Mouse (Mus musculus): ENCODE measurements at regions not wholly inside any gene's neighbourhood (a gene's known extent, or its start where the extent isn't known, plus 50 kb on each side); places are given as distances from the start of the nearest gene placed in this dataset.

DNA sequence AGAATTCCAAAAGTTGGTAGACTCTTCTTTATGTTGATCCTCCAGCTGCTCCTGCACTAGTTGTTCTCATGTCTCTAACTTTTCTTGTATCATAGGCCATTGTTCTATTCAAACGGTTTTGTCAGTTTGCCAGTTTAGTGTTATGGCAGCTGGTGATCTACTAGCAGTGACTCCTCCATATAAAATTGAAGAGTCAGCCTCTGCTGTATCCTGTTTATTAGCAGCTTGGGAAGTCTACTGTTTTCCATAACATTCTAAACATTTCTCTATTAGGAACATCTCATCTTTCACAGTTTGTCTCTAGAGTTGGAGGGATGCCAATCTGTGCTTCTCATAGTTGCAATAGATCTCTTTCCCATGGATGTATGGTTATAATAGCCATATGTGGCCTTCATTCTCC is 58.6 kb downstream of the Drd1 start:
- no peaks in the 10 kb centered on the region for H3K36me3 ChIP-seq (ENCODE audit: insufficient read depth)
- no peaks in the 10 kb centered on the region for H3K9me3 ChIP-seq (ENCODE audit: low read depth, low read length)
- no peak overlapping the region for H3K4me3 ChIP-seq (ENCODE audit: low read depth, low read length)
- DNase-seq: peak; percentile 88
- H3K27me3 ChIP-seq (ENCODE audit: insufficient read depth, low read length): no peaks in the 10 kb centered on the region
- H3K27ac ChIP-seq (ENCODE audit: low read depth): 0 out of 2 replicates have a peak overlapping the region, but pooled peaks have one; percentile 12
- 32% methylated on average over 1 of the region's 1 CpGs for WGBS
- TF ChIP-seq CTCF (IDR thresholded peaks at IDR 0.05; ENCODE audit: low read depth): no peak
- H3K9ac ChIP-seq: no peak overlapping the region
- H3K4me2 ChIP-seq: no peak overlapping the region
- H3K4me1 ChIP-seq (ENCODE audit: insufficient read depth): no peaks in the 10 kb centered on the region
- peak; percentile 60; the same call in 1 of the 2 replicates for ATAC-seq (ENCODE audit: insufficient read depth)

DNA sequence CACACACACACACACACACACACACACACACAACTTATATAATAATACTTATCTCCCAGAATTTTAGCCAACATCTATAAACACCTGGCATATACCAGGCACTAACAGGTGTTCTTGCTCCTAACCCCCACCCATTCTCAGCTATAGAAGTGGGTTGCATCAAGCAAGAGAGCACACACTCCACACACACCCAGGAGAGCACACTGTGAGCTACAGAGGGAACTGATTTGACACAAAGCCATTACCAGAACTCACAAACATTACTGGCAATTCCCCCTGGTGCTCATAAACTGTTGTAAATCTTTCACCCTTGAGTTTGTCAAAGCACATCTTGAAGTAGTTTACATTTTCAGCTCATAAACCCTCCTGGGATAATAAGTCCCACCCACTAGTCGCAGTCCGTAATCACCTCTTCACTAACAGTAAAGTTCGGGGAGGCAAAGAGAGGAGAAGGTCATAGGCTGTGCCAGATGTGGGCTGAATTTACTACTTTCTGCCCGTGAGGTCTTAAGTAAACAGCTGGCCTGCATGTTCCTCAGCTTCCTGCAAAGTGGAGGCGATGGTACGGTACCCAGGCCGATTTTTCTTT is 62.5 kb downstream of the Drd1 start:
- Histone ChIP-seq H3K27me3 (ENCODE audit: insufficient read depth, low read length) (no peaks in the 10 kb centered on the region), H3K4me2 (no peak overlapping the region), H3K27ac (ENCODE audit: low read depth) (no peak overlapping the region), H3K9me3 (ENCODE audit: low read depth, low read length) (no peaks in the 10 kb centered on the region), H3K4me3 (ENCODE audit: low read depth, low read length) (no peak overlapping the region), H3K36me3 (ENCODE audit: insufficient read depth) (no peaks in the 10 kb centered on the region), H3K9ac (no peak overlapping the region), H3K4me1 (ENCODE audit: insufficient read depth) (no peaks in the 10 kb centered on the region)
- ATAC-seq (ENCODE audit: insufficient read depth) (peak; percentile 41; the same call in 1 of the 2 replicates), DNase-seq (peak; percentile 25)
- no peak for TF ChIP-seq CTCF (IDR thresholded peaks at IDR 0.05; ENCODE audit: low read depth)
- WGBS: 25% methylated on average over 7 of the region's 7 CpGs

DNA sequence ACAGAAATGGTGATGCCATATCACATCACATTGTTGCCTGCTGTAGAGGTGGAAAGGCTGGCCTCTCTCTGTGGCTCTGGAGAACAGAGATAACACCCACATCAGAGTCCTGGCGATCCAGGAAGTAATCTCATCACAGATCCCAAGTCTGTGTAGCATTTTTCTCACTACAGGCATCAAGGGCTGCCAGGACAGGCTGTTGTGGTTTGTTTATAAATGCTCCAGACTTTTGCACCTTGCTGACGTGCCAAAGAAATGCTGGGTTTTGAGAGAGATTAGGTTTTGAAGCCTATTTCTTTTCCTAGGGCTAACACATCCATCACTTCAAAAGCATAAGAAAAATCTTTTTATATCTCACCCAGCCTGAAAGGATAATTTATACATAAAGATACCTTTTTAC is 76.3 kb downstream of the Drd1 start:
- Histone ChIP-seq H3K27ac (ENCODE audit: low read depth) (no peak overlapping the region), H3K4me3 (ENCODE audit: low read depth, low read length) (no peak overlapping the region), H3K9me3 (ENCODE audit: low read depth, low read length) (no peaks in the 10 kb centered on the region), H3K4me2 (no peak overlapping the region), H3K4me1 (ENCODE audit: insufficient read depth) (no peaks in the 10 kb centered on the region), H3K36me3 (ENCODE audit: insufficient read depth) (no peaks in the 10 kb centered on the region), H3K9ac (no peak overlapping the region), H3K27me3 (ENCODE audit: insufficient read depth, low read length) (no peaks in the 10 kb centered on the region)
- 19% methylated on average over 2 of the region's 2 CpGs for WGBS
- TF ChIP-seq CTCF (IDR thresholded peaks at IDR 0.05; ENCODE audit: low read depth): no peak
- DNase-seq (no peak), ATAC-seq (ENCODE audit: insufficient read depth) (no peak)

DNA sequence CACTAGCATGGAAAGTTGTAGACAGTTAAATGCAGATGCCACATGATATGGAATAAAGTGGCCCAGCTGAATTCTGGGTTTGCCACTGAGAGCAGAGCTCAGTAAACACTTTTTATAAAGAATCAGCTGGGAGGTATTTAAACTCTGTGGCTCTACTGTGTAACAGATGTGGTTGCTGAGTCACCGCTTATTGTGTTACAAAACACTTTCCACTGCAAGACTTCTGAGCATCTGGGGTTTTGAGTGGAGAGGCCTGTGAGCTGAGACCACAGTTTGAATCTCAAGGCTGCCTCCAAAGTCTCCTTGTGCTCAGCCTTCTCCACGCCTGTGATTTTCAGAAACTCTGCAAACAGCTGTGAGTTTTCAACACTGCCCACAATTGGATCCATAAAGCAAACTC is 86.1 kb downstream of the Drd1 start:
- DNase-seq: peak; percentile 2
- no peak overlapping the region for H3K4me2 ChIP-seq
- H3K4me1 ChIP-seq (ENCODE audit: insufficient read depth): no peaks in the 10 kb centered on the region
- H3K27ac ChIP-seq (ENCODE audit: low read depth): no peak overlapping the region
- no peak overlapping the region for H3K9ac ChIP-seq
- no peak for ATAC-seq (ENCODE audit: insufficient read depth)
- TF ChIP-seq CTCF (IDR thresholded peaks at IDR 0.05; ENCODE audit: low read depth): no peak
- H3K36me3 ChIP-seq (ENCODE audit: insufficient read depth): no peaks in the 10 kb centered on the region
- no peaks in the 10 kb centered on the region for H3K27me3 ChIP-seq (ENCODE audit: insufficient read depth, low read length)
- no peak overlapping the region for H3K4me3 ChIP-seq (ENCODE audit: low read depth, low read length)
- 69% methylated on average over 2 of the region's 2 CpGs for WGBS
- no peaks in the 10 kb centered on the region for H3K9me3 ChIP-seq (ENCODE audit: low read depth, low read length)

DNA sequence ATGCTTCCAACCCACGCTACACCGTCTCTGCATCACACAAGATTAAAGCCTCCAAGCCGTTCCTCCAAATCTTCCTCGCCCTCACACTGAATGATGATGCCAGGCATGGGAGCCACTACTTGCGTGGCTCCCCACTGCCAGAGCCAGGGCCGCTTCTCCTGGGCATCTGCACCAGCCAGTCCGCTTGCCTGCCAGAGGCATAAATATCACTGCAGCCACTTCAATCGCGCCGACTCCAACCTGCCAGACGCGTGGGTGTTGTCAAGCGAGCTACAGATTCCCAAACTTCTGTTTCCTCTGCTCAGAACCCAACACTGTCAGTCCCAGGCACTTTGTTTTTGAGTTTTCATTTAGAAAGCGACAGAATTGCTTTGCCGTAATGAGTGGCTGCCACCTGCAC is 99.3 kb downstream of the Drd1 start:
- no peak for ATAC-seq (ENCODE audit: insufficient read depth)

DNA sequence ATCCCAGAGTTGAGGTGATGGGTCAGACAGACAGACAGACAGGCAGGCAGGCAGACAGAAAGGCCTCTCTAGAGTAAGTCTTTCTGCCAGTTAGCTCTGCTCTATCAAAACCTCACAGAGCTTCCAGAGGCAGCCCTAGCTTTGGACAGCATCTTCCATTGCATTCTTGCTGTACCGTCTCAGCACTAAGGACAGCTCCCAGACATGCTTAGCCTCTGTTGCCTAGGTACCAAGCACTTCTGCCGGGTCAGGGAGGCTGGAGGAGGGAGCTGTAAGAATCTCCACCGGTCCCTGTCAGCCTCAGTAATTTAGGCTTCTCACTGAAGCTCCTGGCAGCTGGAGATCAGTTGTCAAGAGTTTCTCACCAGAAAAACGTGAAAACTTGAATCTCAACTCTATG is 107.4 kb downstream of the Drd1 start:
- H3K4me1 ChIP-seq (ENCODE audit: insufficient read depth): no peaks in the 10 kb centered on the region
- TF ChIP-seq CTCF (IDR thresholded peaks at IDR 0.05; ENCODE audit: low read depth): no peak
- H3K4me3 ChIP-seq (ENCODE audit: low read depth, low read length): no peak overlapping the region
- no peaks in the 10 kb centered on the region for H3K27me3 ChIP-seq (ENCODE audit: insufficient read depth, low read length)
- no peak overlapping the region for H3K27ac ChIP-seq (ENCODE audit: low read depth)
- H3K9ac ChIP-seq: no peak overlapping the region
- DNase-seq: peak; percentile 90
- 0% methylated on average over 4 of the region's 4 CpGs for WGBS
- H3K36me3 ChIP-seq (ENCODE audit: insufficient read depth): no peaks in the 10 kb centered on the region
- H3K9me3 ChIP-seq (ENCODE audit: low read depth, low read length): no peaks in the 10 kb centered on the region
- H3K4me2 ChIP-seq: no peak overlapping the region
- no peak for ATAC-seq (ENCODE audit: insufficient read depth)

More for the DNA sequence above, 99.3 kb downstream of the Drd1 start:
- Histone ChIP-seq H3K36me3 (ENCODE audit: insufficient read depth) (no peaks in the 10 kb centered on the region), H3K27ac (ENCODE audit: low read depth) (no peak overlapping the region), H3K9me3 (ENCODE audit: low read depth, low read length) (no peaks in the 10 kb centered on the region), H3K9ac (no peak overlapping the region), H3K4me1 (ENCODE audit: insufficient read depth) (no peaks in the 10 kb centered on the region), H3K27me3 (ENCODE audit: insufficient read depth, low read length) (no peaks in the 10 kb centered on the region), H3K4me2 (no peak overlapping the region), H3K4me3 (ENCODE audit: low read depth, low read length) (no peak overlapping the region)
- DNase-seq: no peak
- TF ChIP-seq CTCF (IDR thresholded peaks at IDR 0.05; ENCODE audit: low read depth): no peak
- 86% methylated on average over 15 of the region's 15 CpGs for WGBS

DNA sequence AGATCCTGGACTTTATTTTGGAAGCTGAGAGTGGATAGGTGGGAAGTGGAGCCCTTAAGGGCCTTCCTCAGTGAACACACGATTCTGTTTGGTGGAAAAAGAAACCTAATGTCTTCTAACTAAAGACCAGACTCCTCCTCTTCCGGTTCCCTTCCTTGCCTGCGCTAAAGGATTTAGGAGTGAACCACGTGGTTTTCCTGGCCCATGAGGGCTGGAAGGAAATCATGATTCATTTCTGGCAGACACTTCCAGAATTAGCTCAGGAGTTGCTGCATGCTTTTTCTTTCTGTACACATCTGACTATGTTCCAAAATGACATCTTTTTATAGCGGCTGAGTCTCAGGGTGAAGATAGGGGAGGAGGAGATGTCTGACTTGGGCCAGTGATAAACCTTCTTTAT is 109.8 kb downstream of the Drd1 start:
- Histone ChIP-seq H3K27ac (ENCODE audit: low read depth) (no peak overlapping the region), H3K4me2 (no peak overlapping the region), H3K27me3 (ENCODE audit: insufficient read depth, low read length) (no peaks in the 10 kb centered on the region), H3K4me1 (ENCODE audit: insufficient read depth) (no peaks in the 10 kb centered on the region), H3K4me3 (ENCODE audit: low read depth, low read length) (no peak overlapping the region), H3K9me3 (ENCODE audit: low read depth, low read length) (no peaks in the 10 kb centered on the region), H3K9ac (no peak overlapping the region), H3K36me3 (ENCODE audit: insufficient read depth) (no peaks in the 10 kb centered on the region)
- ATAC-seq (ENCODE audit: insufficient read depth): no peak
- no peak for TF ChIP-seq CTCF (IDR thresholded peaks at IDR 0.05; ENCODE audit: low read depth)
- DNase-seq: peak; percentile 30
- 57% methylated on average over 5 of the region's 5 CpGs for WGBS

Measured in lung, embryonic 14.5 days (tissue).